Mouse (Mus musculus): ENCODE measurements around the gene Npas2.

DNA sequence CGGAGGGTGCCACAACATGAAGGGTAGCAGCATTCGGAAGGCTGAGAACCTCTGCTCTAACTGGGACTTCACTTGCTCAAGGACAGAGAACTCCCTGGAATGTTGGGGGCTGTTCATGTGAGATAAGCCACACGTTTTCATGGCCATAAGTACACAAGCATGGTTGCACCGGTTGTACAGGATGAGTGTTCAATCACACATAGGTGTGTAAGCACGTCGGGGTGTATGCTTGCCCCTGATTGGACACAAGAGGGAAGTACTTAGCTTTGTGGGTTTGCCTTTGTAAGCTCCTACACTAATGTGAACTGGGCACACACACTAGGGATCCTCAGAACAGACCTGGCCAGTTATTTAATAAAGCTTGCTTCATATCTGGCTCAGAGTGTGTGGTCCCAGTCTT is 204.8 kb downstream of the Npas2 start:
- TF ChIP-seq CTCF (IDR thresholded peaks at IDR 0.05; ENCODE audit: control insufficient read depth, insufficient read depth, insufficient replicate concordance, low read depth, low read length) (no peak), POLR2A (IDR thresholded peaks at IDR 0.05; ENCODE audit: control insufficient read depth, low read depth, low read length) (no peak)
